Mouse (Mus musculus) spleen, postnatal 10 days (tissue): ENCODE measurements at regions not wholly inside any gene's neighbourhood (a gene's known extent, or its start where the extent isn't known, plus 50 kb on each side); places are given as distances from the start of the nearest gene placed in this dataset.
"Not testable (repeated sequence)": the region's sequence is repeated elsewhere in the genome, so short reads cannot be mapped to it uniquely, and the experiment has no call there.

Experiments used
- DNase-seq, 2 experiments: peaks; one replicate each; pipeline ENCODE4 v3.0.0; 2021 to 2022; ENCODE audit warnings: low spot score in 2 of 2

DNA sequence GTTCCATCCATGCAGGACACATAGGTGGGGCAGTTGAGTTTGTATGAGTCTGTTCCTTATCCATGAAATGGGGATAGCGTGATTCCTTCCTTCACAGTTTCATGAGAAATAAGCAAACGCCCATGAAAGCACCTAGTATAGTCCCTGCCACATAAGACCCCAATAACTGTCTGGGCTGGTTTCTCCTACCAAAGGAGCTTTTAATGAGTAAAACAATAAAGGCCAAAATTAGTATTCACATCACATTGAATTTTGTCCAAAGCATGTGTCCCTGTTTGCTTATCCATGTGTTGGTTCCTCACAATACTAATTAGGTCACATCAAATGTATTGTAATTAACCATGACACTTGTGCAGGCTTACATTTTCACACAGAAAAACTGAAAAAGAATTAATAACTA lies 221.3 kb downstream of the Prdm13 start:
- no peak for DNase-seq

DNA sequence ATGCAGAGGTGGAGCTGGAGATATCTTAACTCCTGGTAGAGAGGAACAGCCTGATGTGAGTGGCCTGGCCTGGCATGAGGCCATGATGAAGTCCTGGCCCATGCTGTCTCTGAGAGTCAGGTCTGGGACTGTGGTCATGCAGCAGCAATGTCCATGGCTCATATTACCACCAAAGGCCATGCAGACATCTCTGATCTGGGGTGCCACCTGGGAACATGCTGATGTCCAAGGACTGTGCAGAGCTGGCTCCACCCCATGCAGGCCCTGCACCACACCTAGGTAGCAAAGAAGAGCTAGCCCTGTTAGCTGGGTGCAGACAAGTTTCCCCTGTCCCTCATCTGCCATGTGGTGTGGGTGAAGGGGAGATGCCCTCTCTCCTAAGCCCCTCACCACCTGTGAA lies 244.5 kb downstream of the Prdm13 start:
- no peak for DNase-seq

DNA sequence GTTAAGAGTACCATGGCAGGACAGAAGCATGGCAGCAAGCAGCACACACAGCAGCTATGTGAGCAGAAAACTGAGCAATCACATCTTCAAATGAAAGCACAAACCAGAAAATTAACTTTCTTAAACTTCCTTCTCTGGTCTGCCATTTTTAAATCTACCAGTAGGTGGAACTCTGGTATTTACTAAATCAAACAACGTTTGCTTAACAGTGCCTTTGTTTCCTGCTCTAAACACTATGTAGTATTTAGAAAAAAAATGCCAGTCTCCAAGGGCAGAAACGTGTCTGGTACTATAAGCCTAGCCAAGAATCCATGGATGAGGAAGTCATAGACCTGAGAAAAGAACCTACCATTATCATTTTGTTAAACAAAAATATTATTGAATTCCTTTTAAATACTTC lies 249.1 kb downstream of the Prdm13 start:
- no peak for DNase-seq

DNA sequence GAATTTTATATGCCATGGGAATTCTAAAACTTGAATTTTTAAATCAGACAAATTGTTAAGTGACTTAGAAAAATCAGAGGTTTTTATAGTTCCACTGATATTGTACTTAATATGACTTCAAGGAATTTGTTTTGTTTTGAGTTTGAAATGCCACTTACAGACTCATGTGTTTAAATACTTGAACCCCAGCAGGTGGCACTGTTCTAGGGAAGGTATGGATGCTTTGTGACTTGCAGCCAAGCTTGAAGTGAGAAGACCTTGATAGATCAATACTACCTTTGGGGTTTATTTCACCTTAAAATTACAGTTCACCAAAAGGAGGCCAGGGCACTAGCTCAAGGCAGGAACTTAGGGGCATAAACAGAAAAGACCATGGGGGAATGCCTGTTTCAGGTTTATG lies 277.9 kb downstream of the Prdm13 start:
- DNase-seq, result no peak

- DNase-seq, result no peak
Measured at GRCm38 (mm10) chr4:21369314-21369713, 316.4 kb downstream of the Prdm13 start.

DNA sequence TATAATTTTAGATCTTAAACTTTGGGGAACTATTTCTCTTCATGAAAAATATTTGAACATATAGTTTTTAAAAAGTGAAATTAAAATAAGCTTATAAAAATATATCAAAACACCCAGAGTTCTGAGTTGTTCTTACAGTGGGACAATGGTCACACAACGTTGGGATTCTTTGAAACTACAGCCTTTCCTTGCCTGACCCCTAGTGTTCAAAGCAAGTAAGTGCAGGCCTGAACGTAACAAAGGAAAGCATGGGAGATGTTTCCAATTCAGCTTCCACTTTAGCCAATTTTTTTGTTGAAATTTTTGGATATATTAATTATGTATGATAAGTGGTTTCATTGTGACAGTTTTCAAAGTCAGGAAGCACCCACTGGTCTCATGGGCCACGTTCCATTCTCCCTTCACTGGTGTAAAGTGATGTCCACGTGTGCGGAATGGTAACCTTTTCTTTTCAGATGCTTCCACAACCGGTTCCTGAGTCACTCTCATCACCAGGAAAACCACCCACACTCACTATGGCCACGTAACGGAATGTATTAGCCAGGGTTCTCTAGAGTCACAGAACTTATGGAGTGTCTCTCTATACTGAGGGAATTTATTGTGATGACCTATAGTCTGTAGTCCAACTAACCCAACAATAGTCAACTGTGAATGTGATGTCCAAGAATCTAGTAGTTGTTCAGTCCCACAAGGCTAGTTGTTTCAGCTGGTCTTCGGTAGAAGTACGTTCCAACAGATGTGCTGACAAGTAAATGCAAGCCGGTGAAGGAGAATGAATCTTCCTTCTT lies 317.3 kb downstream of the Prdm13 start:
- DNase-seq, result no peak

GRCm38 (mm10) chr4:21321769-21322168 lies 364.0 kb downstream of the Prdm13 start:
- no peak for DNase-seq

GRCm38 (mm10) chr4:21309239-21309638 lies 376.5 kb downstream of the Prdm13 start:
- not testable (repeated sequence) for DNase-seq

DNA sequence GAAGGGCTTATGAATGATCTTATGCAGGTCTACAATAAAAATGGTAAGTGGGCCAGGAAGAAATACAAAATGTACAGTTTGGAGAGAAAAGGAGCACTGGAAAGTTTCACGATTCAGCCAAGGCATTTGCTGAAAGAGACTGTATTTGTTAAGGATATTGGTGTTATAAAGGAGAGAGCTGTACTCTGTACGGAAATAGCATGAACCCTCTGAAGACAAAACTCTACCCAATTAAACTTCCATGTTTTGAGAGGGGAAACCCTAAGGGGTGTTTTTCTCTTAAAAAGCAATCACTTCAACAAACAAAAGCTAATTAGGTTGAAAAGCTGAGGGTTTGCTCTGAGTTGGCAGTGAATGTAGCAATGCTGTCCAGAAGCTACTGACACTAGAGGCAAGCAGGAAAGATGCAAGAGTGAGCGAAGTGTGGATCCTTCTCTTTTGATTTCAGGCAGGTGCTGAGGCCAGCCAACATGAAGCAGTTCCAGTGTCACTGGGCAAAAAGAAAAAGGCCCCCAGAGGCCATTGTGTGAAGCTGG lies 378.2 kb downstream of the Prdm13 start:
- DNase-seq, result no peak

GRCm38 (mm10) chr4:21300141-21300540 lies 385.6 kb downstream of the Prdm13 start:
- DNase-seq, result no peak

- no peak for DNase-seq
Measured at GRCm38 (mm10) chr4:21267302-21267701, 418.5 kb downstream of the Prdm13 start.

DNA sequence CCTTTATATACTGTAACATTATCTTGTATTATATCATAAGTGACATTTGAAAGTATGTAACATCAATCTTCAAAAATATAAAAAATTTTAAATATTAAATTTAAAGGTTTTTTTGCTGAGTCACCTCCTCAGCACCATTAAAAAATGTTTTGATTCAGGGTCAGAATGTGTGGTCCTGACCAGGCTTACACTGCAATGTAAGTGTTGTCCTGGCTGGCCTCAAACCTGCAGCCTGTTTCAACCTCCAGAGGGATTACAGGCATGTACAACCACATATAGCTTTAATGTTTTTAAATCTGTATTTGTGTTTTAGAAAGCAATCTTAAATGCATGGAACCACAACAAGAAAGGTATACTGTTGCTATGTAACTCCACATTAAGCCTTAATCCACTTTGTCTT lies 418.9 kb downstream of the Prdm13 start:
- DNase-seq, result no peak

- DNase-seq, result no peak
Measured at GRCm38 (mm10) chr4:21250396-21250795, 435.4 kb downstream of the Prdm13 start.

- peak in 1 of 2 experiments; percentile 11 for DNase-seq
Measured at GRCm38 (mm10) chr4:21222631-21223030, 463.1 kb downstream of the Prdm13 start.

- no peak for DNase-seq
Measured at GRCm38 (mm10) chr4:21207617-21208016, 478.1 kb downstream of the Prdm13 start.

- DNase-seq, result no peak
Measured at GRCm38 (mm10) chr4:21195620-21196019, 490.1 kb downstream of the Prdm13 start.

- DNase-seq, result no peak
Measured at GRCm38 (mm10) chr4:21173789-21174188, 512.0 kb downstream of the Prdm13 start.

GRCm38 (mm10) chr4:21173019-21173418 lies 512.7 kb downstream of the Prdm13 start:
- DNase-seq, result no peak

GRCm38 (mm10) chr4:21170734-21171133 lies 515.0 kb downstream of the Prdm13 start:
- DNase-seq, result no peak

GRCm38 (mm10) chr4:21162124-21162523 lies 523.6 kb downstream of the Prdm13 start:
- no peak for DNase-seq

DNA sequence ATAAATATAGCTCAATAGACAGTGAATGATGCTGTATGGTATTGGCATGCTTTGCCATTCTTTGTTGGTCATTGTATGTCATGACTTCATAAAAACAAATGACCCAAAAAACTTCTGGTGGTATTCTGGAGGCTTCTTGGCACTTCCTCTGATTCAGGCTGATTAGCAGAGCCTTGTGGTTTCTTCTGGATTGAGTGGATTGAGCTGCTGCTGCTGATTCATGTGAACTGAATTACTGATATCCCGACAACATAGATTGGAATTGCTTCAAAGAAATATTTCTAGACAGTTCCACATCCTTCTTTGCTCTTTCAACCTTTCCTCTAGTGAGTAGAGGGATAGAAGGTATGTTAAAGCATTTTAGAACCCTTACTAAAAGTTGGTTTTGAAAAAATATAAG lies 559.9 kb downstream of the Prdm13 start:
- no peak for DNase-seq

- DNase-seq, result no peak
Measured at GRCm38 (mm10) chr4:21095741-21096140, 590.0 kb downstream of the Prdm13 start.

DNA sequence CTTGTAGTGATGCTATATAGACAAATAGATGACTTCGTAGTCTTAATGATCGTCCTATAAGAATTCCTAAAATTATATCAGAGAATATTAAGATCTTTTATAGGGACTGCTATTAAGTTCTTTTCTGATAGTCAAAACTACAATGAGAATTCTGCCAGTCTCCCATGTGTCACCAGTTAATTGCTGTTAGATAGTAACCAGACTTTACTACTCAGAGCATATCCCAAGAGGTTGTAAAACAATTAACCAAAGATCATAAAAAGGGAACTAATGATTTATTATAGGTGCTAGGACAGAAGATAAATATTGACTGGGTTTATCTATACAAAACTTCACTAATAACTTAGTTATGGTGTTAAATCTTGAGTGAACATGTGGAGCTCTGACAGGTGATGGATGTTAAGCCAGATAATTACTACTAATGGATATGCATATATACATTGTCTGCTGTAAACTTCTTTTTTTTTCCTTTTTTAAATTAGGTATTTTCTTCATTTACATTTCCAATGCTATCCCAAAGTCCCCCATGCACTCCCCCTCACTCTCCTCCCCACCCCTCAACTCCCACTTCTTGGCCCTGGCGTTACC lies 615.5 kb downstream of the Prdm13 start:
- no peak for DNase-seq
